Mouse (Mus musculus): ENCODE measurements around the gene Pdzd2. TPM values are rescaled to one million over a fixed set of nuclear protein-coding genes. Genes with fewer than 3 reads are reported as not detected.

Pdzd2 gene
- polyA plus RNA-seq, 1 experiment: 1.7 TPM

DNA sequence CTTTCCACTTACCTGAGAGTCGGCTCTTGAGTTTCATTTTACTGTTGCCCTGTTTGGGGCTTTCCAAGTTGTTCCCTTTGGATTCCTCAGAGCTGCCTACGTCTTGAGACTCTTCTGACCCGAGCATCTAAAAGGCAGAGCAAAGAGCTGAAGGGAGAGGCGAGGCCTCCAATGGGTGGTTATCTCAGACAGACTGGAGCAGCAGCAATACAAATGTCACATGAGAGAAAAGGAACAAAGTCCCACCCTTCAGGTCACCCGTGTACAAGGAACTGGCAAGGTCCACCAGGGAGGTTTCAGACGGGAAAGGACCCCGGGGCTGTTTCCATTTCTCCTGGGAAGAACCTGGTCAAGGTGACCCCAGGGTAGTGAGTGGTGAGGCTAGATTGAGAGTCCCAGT lies 320.3 kb downstream of the Pdzd2 start:
- Histone ChIP-seq H3K4me1 (ENCODE audit: control insufficient read depth, insufficient read depth, insufficient read length) (no peaks in the 10 kb centered on the region), H3K36me3 (ENCODE audit: control insufficient read depth, insufficient read depth, low read length) (no peaks in the 10 kb centered on the region), H3K4me3 (ENCODE audit: extremely low read depth, insufficient read depth, insufficient read length) (no peak overlapping the region), H3K27ac (ENCODE audit: insufficient read depth, low read length) (no peak overlapping the region), H3K27me3 (ENCODE audit: control insufficient read depth, insufficient read depth, low read length) (no peaks in the 10 kb centered on the region)
- 84% methylated on average over 7 of the region's 7 CpGs for WGBS
- TF ChIP-seq POLR2A (IDR thresholded peaks at IDR 0.05; ENCODE audit: low read depth, low read length) (no peak), CTCF (IDR thresholded peaks at IDR 0.05; ENCODE audit: extremely low read depth, insufficient read depth, insufficient read length, insufficient replicate concordance) (no peak)
- no peak for DNase-seq (ENCODE audit: low read depth in 1 of 2, low spot score in 2 of 2)

DNA sequence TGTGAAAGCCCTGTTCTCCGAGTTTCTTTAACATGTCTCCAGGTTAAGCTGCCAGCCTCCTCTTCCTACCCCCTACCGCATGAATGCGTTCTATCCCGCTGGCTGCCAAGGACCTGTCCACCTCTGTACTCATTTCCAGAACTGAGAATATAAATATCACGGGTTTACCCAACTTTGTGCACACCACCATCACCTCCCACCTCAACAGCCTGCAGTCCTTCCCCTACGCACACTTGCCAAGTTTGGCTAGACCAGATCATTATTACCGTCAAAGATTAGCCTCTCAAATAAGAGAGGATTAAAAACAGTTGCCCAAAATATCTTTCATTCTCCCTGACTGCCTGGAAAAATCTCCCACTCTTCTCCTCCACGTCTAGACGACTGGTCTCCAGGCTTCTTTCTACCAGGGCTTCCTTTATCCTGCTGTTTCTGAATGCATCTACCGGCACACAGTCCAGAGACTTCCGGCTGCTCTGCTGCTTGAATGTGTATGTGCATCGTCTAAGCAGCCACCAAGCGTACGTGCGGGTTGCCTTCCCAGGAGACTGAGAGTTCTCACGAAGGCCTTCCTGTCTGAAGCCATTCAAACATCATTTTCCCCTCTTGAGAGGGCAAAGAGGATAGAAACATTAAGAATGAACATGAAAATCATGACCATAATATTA lies 324.1 kb downstream of the Pdzd2 start:
- TF ChIP-seq CTCF (IDR thresholded peaks at IDR 0.05; ENCODE audit: extremely low read depth, insufficient read depth, insufficient read length, insufficient replicate concordance) (no peak), POLR2A (IDR thresholded peaks at IDR 0.05; ENCODE audit: low read depth, low read length) (no peak)
- no peaks in the 10 kb centered on the region for H3K27me3 ChIP-seq (ENCODE audit: control insufficient read depth, insufficient read depth, low read length)
- DNase-seq (ENCODE audit: low read depth in 1 of 2, low spot score in 2 of 2): no peak
- 93% methylated on average over 16 of the region's 16 CpGs for WGBS
- no peaks in the 10 kb centered on the region for H3K36me3 ChIP-seq (ENCODE audit: control insufficient read depth, insufficient read depth, low read length)
- no peaks in the 10 kb centered on the region for H3K4me1 ChIP-seq (ENCODE audit: control insufficient read depth, insufficient read depth, insufficient read length)
- H3K27ac ChIP-seq (ENCODE audit: insufficient read depth, low read length): no peak overlapping the region
- no peak overlapping the region for H3K4me3 ChIP-seq (ENCODE audit: extremely low read depth, insufficient read depth, insufficient read length)

DNA sequence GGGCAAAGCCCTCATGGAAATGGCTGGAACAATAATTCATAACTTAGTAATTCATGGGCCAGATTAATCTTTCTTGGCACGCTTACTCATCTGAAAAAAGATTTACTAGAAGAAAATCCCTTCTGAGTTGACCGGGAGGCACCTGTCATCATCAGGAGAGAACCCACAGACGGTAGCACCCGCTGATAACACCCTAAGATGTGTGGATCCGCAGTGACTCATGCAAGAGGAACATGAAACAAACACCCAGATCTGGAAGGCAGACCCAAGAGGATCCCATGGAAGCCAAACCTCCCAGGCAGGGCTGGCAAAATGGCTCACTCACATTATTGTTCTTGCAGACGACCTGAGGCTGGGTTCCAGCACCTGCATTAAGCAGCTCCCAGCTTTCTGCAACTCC lies 325.0 kb downstream of the Pdzd2 start:
- H3K27me3 ChIP-seq (ENCODE audit: control insufficient read depth, insufficient read depth, low read length): no peaks in the 10 kb centered on the region
- no peak for DNase-seq (ENCODE audit: low read depth in 1 of 2, low spot score in 2 of 2)
- H3K4me1 ChIP-seq (ENCODE audit: control insufficient read depth, insufficient read depth, insufficient read length): no peaks in the 10 kb centered on the region
- WGBS: 85% methylated on average over 6 of the region's 6 CpGs
- no peak overlapping the region for H3K27ac ChIP-seq (ENCODE audit: insufficient read depth, low read length)
- TF ChIP-seq CTCF (IDR thresholded peaks at IDR 0.05; ENCODE audit: extremely low read depth, insufficient read depth, insufficient read length, insufficient replicate concordance) (no peak), POLR2A (IDR thresholded peaks at IDR 0.05; ENCODE audit: low read depth, low read length) (no peak)
- no peak overlapping the region for H3K4me3 ChIP-seq (ENCODE audit: extremely low read depth, insufficient read depth, insufficient read length)
- H3K36me3 ChIP-seq (ENCODE audit: control insufficient read depth, insufficient read depth, low read length): no peaks in the 10 kb centered on the region

DNA sequence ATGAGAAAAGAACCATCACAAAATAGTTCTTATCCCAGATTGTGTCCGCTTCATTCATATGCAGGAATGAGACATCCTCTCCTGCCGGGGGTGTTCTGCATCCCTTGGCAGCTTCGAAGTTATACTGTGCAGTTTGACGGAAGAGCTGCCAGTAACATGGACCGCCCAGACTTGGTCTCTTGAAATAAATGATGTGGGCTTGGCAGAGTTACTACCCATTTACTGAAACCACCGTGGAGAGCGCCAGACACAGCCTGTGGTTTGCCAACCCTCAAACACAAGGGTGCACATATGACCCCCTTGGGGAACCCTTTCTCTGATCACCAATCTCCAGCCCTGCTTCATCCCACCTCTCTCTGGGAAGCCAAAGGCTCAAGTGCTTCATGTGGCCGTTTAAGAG lies 331.5 kb downstream of the Pdzd2 start:
- H3K4me3 ChIP-seq (ENCODE audit: extremely low read depth, insufficient read depth, insufficient read length): no peak overlapping the region
- H3K27ac ChIP-seq (ENCODE audit: insufficient read depth, low read length): no peak overlapping the region
- WGBS: 62% methylated on average over 8 of the region's 8 CpGs
- no peak for TF ChIP-seq POLR2A (IDR thresholded peaks at IDR 0.05; ENCODE audit: low read depth, low read length)
- TF ChIP-seq CTCF (IDR thresholded peaks at IDR 0.05; ENCODE audit: extremely low read depth, insufficient read depth, insufficient read length, insufficient replicate concordance): no peak
- no peaks in the 10 kb centered on the region for H3K4me1 ChIP-seq (ENCODE audit: control insufficient read depth, insufficient read depth, insufficient read length)
- no peak for DNase-seq (ENCODE audit: low read depth in 1 of 2, low spot score in 2 of 2)
- H3K36me3 ChIP-seq (ENCODE audit: control insufficient read depth, insufficient read depth, low read length): no peaks in the 10 kb centered on the region
- no peaks in the 10 kb centered on the region for H3K27me3 ChIP-seq (ENCODE audit: control insufficient read depth, insufficient read depth, low read length)

DNA sequence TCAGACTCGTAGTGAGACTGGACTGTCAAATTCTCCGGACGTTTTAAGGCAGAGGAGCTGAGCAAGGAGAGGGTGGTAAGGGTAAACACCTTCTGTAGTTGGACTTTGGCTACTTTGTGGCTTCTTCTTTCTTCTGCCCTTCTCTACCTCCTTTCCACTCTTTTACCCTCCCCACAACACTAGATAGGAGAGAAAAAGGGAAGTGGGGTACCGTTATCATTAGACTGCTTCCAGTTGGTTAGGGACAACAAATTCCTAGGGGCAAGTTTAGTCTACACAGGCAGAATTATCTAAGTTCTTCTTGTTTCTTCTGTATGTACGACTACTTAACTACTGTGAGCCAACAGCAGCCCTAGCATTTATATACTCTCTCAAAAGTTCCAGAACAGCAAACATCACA lies 334.1 kb downstream of the Pdzd2 start:
- no peak overlapping the region for H3K27ac ChIP-seq (ENCODE audit: insufficient read depth, low read length)
- no peaks in the 10 kb centered on the region for H3K36me3 ChIP-seq (ENCODE audit: control insufficient read depth, insufficient read depth, low read length)
- DNase-seq (ENCODE audit: low read depth in 1 of 2, low spot score in 2 of 2): no peak
- no peaks in the 10 kb centered on the region for H3K27me3 ChIP-seq (ENCODE audit: control insufficient read depth, insufficient read depth, low read length)
- no peaks in the 10 kb centered on the region for H3K4me1 ChIP-seq (ENCODE audit: control insufficient read depth, insufficient read depth, insufficient read length)
- TF ChIP-seq POLR2A (IDR thresholded peaks at IDR 0.05; ENCODE audit: low read depth, low read length) (no peak), CTCF (IDR thresholded peaks at IDR 0.05; ENCODE audit: extremely low read depth, insufficient read depth, insufficient read length, insufficient replicate concordance) (no peak)
- WGBS: 79% methylated on average over 5 of the region's 5 CpGs
- H3K4me3 ChIP-seq (ENCODE audit: extremely low read depth, insufficient read depth, insufficient read length): no peak overlapping the region

DNA sequence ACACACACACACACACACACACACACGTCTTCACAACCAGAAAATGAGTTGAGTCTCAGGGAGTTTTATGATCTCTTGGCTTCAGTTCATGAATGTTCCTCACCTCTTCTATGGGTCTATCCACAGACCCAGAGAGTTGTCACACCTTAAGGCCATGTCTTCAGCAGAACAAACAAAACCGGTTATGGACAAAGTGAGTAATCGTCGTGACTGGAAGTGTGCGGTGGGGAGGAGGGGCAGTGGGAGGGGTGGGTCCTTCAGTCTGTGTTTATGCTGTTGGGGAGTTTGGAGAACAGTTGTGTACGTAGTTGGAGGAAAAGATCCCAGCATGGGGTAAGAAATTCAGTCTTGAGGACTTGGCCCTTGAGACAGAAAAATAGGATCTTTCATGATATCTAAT lies 342.7 kb downstream of the Pdzd2 start:
- DNase-seq (ENCODE audit: low read depth in 1 of 2, low spot score in 2 of 2): no peak
- Histone ChIP-seq H3K4me1 (ENCODE audit: control insufficient read depth, insufficient read depth, insufficient read length) (no peaks in the 10 kb centered on the region), H3K27ac (ENCODE audit: insufficient read depth, low read length) (no peak overlapping the region), H3K4me3 (ENCODE audit: extremely low read depth, insufficient read depth, insufficient read length) (no peak overlapping the region), H3K27me3 (ENCODE audit: control insufficient read depth, insufficient read depth, low read length) (no peaks in the 10 kb centered on the region), H3K36me3 (ENCODE audit: control insufficient read depth, insufficient read depth, low read length) (no peaks in the 10 kb centered on the region)
- WGBS: 76% methylated on average over 6 of the region's 6 CpGs
- no peak for TF ChIP-seq CTCF (IDR thresholded peaks at IDR 0.05; ENCODE audit: extremely low read depth, insufficient read depth, insufficient read length, insufficient replicate concordance)
- no peak for TF ChIP-seq POLR2A (IDR thresholded peaks at IDR 0.05; ENCODE audit: low read depth, low read length)

DNA sequence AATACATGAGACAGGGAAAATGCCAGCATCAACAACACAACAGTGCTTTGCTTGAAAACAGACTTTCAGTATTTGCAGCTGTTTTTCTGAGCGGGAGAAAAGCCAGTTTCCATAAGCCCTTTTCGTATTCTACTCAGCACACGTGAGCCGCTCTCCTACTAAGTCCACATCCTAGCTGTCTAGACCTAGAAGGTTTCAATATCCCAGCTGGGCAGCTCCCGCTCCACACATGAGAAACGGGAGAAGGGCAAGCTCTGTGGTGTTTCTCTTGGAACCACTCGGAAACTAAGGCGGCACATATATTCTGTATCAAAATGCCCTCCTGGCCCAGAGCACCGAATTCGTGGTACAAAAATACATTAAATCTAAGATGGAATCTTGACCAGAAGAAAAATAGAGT lies 345.0 kb downstream of the Pdzd2 start:
- 93% methylated on average over 10 of the region's 10 CpGs for WGBS
- Histone ChIP-seq H3K36me3 (ENCODE audit: control insufficient read depth, insufficient read depth, low read length) (no peaks in the 10 kb centered on the region), H3K4me3 (ENCODE audit: extremely low read depth, insufficient read depth, insufficient read length) (no peak overlapping the region), H3K27ac (ENCODE audit: insufficient read depth, low read length) (no peak overlapping the region), H3K4me1 (ENCODE audit: control insufficient read depth, insufficient read depth, insufficient read length) (no peaks in the 10 kb centered on the region), H3K27me3 (ENCODE audit: control insufficient read depth, insufficient read depth, low read length) (no peaks in the 10 kb centered on the region)
- no peak for DNase-seq (ENCODE audit: low read depth in 1 of 2, low spot score in 2 of 2)
- TF ChIP-seq POLR2A (IDR thresholded peaks at IDR 0.05; ENCODE audit: low read depth, low read length) (no peak), CTCF (IDR thresholded peaks at IDR 0.05; ENCODE audit: extremely low read depth, insufficient read depth, insufficient read length, insufficient replicate concordance) (no peak)

All from spleen, adult 2 months (tissue).